In the genomic region with DNA sequence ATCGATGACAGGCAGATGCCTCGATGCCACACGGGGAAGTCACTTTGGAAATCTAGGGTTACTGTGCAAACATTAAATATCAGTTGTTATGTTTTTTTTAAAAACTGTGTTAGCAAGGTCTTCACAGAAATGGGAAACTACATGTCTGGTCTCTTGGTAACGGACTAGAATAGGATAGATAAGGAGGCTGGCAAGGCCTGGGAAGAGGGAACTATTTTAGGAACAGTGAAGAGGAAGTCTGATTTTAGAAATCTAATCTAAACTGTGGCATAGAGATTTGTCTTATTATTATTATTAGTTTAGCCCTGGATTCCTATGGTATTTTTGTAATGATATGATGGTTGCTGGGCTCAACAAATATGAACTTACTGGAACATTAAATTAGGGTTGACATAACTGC, we compare ENCODE assay signal across 9 mouse cellular contexts. TPM values are rescaled to one million over a fixed set of nuclear protein-coding genes. Genes with fewer than 3 reads are reported as not detected.
DNase-seq lines count a peak whose midpoint lies in the region; ATAC-seq and TF ChIP-seq lines count a peak whose summit lies in the region.
"Had no signal": no experiment of that assay in that cellular context is flagged by ENCODE, and none has a peak within 500 bp of the region (broad histone marks: within the 10 kb centered on the region; RNA-seq: fewer than 3 reads in every experiment).

No protein-coding gene starts in this region.

- peak overlapping the region; percentile 61 for H3K4me2 ChIP-seq in heart, embryonic 12.5 days
- peak overlapping the region; percentile 60; the same call in 1 of the 2 replicates for H3K4me2 ChIP-seq in hindbrain, embryonic 11.5 days (replicated peaks; ENCODE audit: low read depth, low read length)

- no peaks in the 10 kb centered on the region for H3K9me3 ChIP-seq in heart, embryonic 12.5 days (replicated peaks)
- no peaks in the 10 kb centered on the region for H3K9me3 ChIP-seq in G1E (replicated peaks)
- H3K9me3 ChIP-seq in hindbrain, embryonic 11.5 days (ENCODE audit: control insufficient read depth, low read length), result no peaks in the 10 kb centered on the region
- H3K9me3 ChIP-seq in midbrain, embryonic 10.5 days (replicated peaks), result no peaks in the 10 kb centered on the region

- no peak overlapping the region for H3K27ac ChIP-seq in heart, embryonic 12.5 days (ENCODE audit: poor library complexity, severe bottlenecking)
- no peak overlapping the region for H3K27ac ChIP-seq in hindbrain, embryonic 11.5 days (ENCODE audit: low read depth, low read length)
- no peak overlapping the region for H3K27ac ChIP-seq in midbrain, embryonic 10.5 days (replicated peaks)

- intact Hi-C loops in heart, postnatal 25 days (cut with DNase I), result loop anchor here (1.0 to 10.0 kb wide), 3 partner anchors 48 to 295 kb away; partner anchors contain the start of genes Mplkip, Rala and Sugct

- no peak for TF ChIP-seq CTCF in G1E (IDR thresholded peaks at IDR 0.05; ENCODE audit: low read depth, low read length)

- no peak for ATAC-seq in heart, embryonic 12.5 days (ENCODE audit: insufficient number of reproducible peaks, low FRiP score)
- no peak for ATAC-seq in G1E (ENCODE audit: extremely low read depth, insufficient number of reproducible peaks, low FRiP score, poor library complexity, severe bottlenecking)
- ATAC-seq in hindbrain, embryonic 11.5 days (ENCODE audit: low FRiP score), result no peak

- DNase-seq in heart, postnatal 25 days (ENCODE audit: low spot score), result no peak
- no peak for DNase-seq in G1E (ENCODE audit: low spot score)
- no peak for DNase-seq in hindbrain, embryonic 11.5 days (ENCODE audit: low spot score)
- DNase-seq in midbrain, embryonic 10.5 days (ENCODE audit: low spot score), result no peak
- no peak for DNase-seq in ovary, adult 18-20 months (ENCODE audit: low spot score)
- no peak for DNase-seq in layer of hippocampus, adult 9-11 months
- no peak for DNase-seq in left cerebral cortex, adult 8-10 months (ENCODE audit: low spot score in 2 of 2)
- DNase-seq: adrenal gland, postnatal 25 days had no signal

- H3K27me3 ChIP-seq in heart, embryonic 12.5 days (replicated peaks), result no peaks in the 10 kb centered on the region
- peaks cover 3% of the 10 kb centered on the region; the same call in 1 of the 2 replicates for H3K27me3 ChIP-seq in G1E (ENCODE audit: insufficient read depth, low read length)
- H3K27me3 ChIP-seq in hindbrain, embryonic 11.5 days (ENCODE audit: control insufficient read depth, insufficient read depth, low read length), result no peaks in the 10 kb centered on the region
- no peaks in the 10 kb centered on the region for H3K27me3 ChIP-seq in midbrain, embryonic 10.5 days (ENCODE audit: low read depth, poor library complexity, severe bottlenecking)

- H3K4me3 ChIP-seq in heart, embryonic 12.5 days, result peak overlapping the region; percentile 20; the same call in 1 of the 2 replicates
- H3K4me3 ChIP-seq in G1E (ENCODE audit: low read depth, low read length), result peak overlapping the region; percentile 86
- H3K4me3 ChIP-seq in hindbrain, embryonic 11.5 days (ENCODE audit: low read depth, low read length), result peak overlapping the region; percentile 77
- peak overlapping the region; percentile 88 for H3K4me3 ChIP-seq in midbrain, embryonic 10.5 days

- no peak overlapping the region for H3K9ac ChIP-seq in heart, embryonic 12.5 days
- H3K9ac ChIP-seq in hindbrain, embryonic 11.5 days (ENCODE audit: low read depth, low read length), result no peak overlapping the region

- peaks cover 12% of the 10 kb centered on the region for H3K36me3 ChIP-seq in heart, embryonic 12.5 days
- H3K36me3 ChIP-seq in G1E (replicated peaks), result peaks cover 17% of the 10 kb centered on the region
- H3K36me3 ChIP-seq in hindbrain, embryonic 11.5 days (ENCODE audit: control insufficient read depth, insufficient read depth, low read length), result 0 out of 2 replicates have a peak, but pooled peaks cover 2% of the 10 kb centered on the region
- peaks cover 29% of the 10 kb centered on the region for H3K36me3 ChIP-seq in midbrain, embryonic 10.5 days

- 0 out of 2 replicates have a peak, but pooled peaks cover 2% of the 10 kb centered on the region for H3K4me1 ChIP-seq in heart, embryonic 12.5 days (replicated peaks)
- H3K4me1 ChIP-seq in G1E (ENCODE audit: insufficient read depth, low read depth, low read length), result peaks cover 6% of the 10 kb centered on the region; the same call in 1 of the 2 replicates
- no peaks in the 10 kb centered on the region for H3K4me1 ChIP-seq in hindbrain, embryonic 11.5 days (replicated peaks; ENCODE audit: control insufficient read depth, insufficient read depth, low read length)
- peaks cover 12% of the 10 kb centered on the region for H3K4me1 ChIP-seq in midbrain, embryonic 10.5 days

- 20% methylated on average over 4 of the region's 4 CpGs for WGBS in heart, embryonic 12.5 days
- whole genome bisulfite sequencing in hindbrain, embryonic 11.5 days, result 80% methylated on average over 4 of the region's 4 CpGs
- 82% methylated on average over 4 of the region's 4 CpGs for WGBS in midbrain, embryonic 10.5 days

RNA-seq across cellular contexts. Expression of gene Yae1d1, which starts 1.1 kb away (rescaled TPM):
- polyA plus RNA-seq in heart, embryonic 12.5 days (2016; fragmentation: Nextera tagmentation; extraction: Ambion mirVana), result 73.4 and 78.9 TPM in 2 replicates
- 10 to 100 TPM; 36.1 to 36.9 TPM for total RNA-seq in heart, postnatal 25 days (2021)
- total RNA-seq in G1E (2014; fragmentation: Nextera tagmentation), result 35.6 and 36.2 TPM in 2 replicates
- 21.7 and 35.5 TPM in 2 replicates for total RNA-seq in G1E (2017)
- polyA plus RNA-seq in G1E (2012), result 10.2 and 14.3 TPM in 2 replicates
- 97.4 and 105 TPM in 2 replicates for polyA plus RNA-seq in hindbrain, embryonic 11.5 days (2014; fragmentation: Nextera tagmentation; extraction: Ambion mirVana)
- polyA plus RNA-seq in midbrain, embryonic 10.5 days (2016; fragmentation: Nextera tagmentation; extraction: Ambion mirVana), result 92.5 and 98.8 TPM in 2 replicates
- total RNA-seq in left cerebral cortex, adult 8-10 months (2022), result 10 to 100 TPM; 18.9 to 27.5 (median 23.6) TPM

RNA-seq across cellular contexts. Expression of gene Rala, which starts 48.0 kb away (rescaled TPM):
- polyA plus RNA-seq in heart, embryonic 12.5 days (2016; fragmentation: Nextera tagmentation; extraction: Ambion mirVana), result 80.0 and 86.1 TPM in 2 replicates
- 10 to 100 TPM; 39.0 to 40.9 TPM for total RNA-seq in heart, postnatal 25 days (2021)
- total RNA-seq in G1E (2014; fragmentation: Nextera tagmentation), result 24.0 and 30.1 TPM in 2 replicates
- total RNA-seq in G1E (2017), result 19.7 and 24.2 TPM in 2 replicates
- 8.4 and 10.4 TPM in 2 replicates for polyA plus RNA-seq in G1E (2012)
- 147 and 156 TPM in 2 replicates for polyA plus RNA-seq in hindbrain, embryonic 11.5 days (2014; fragmentation: Nextera tagmentation; extraction: Ambion mirVana)
- polyA plus RNA-seq in midbrain, embryonic 10.5 days (2016; fragmentation: Nextera tagmentation; extraction: Ambion mirVana), result 116 and 120 TPM in 2 replicates
- 10 to 100 TPM; 54.4 to 58.9 (median 56.5) TPM for total RNA-seq in left cerebral cortex, adult 8-10 months (2022)

Comparison
In these comparisons a context has a peak if more than half of its experiments do, and no peak if none do; other contexts are left out.
1. H3K4me3 ChIP-seq: peak in every context shown above with its lines; median percentile 88 in midbrain, embryonic 10.5 days; 86 in G1E; 77 in hindbrain, embryonic 11.5 days; 20 in heart, embryonic 12.5 days.